Mouse (Mus musculus) ovary, postnatal 36 days (tissue): ENCODE data around the gene Gm20696.
A peak's percentile ranks its signal among the peaks of the same experiment; 100 is the strongest.

Source experiments
- DNase-seq: peaks from one replicate; pipeline ENCODE4 v3.0.0; 2022; ENCODE audit warnings: low spot score, mixed read lengths

Gm20696 gene

GRCm38 (mm10) chr6:99520676-99521037 is 145.9 kb downstream of the Gm20696 start:
- DNase-seq: no peak

DNA sequence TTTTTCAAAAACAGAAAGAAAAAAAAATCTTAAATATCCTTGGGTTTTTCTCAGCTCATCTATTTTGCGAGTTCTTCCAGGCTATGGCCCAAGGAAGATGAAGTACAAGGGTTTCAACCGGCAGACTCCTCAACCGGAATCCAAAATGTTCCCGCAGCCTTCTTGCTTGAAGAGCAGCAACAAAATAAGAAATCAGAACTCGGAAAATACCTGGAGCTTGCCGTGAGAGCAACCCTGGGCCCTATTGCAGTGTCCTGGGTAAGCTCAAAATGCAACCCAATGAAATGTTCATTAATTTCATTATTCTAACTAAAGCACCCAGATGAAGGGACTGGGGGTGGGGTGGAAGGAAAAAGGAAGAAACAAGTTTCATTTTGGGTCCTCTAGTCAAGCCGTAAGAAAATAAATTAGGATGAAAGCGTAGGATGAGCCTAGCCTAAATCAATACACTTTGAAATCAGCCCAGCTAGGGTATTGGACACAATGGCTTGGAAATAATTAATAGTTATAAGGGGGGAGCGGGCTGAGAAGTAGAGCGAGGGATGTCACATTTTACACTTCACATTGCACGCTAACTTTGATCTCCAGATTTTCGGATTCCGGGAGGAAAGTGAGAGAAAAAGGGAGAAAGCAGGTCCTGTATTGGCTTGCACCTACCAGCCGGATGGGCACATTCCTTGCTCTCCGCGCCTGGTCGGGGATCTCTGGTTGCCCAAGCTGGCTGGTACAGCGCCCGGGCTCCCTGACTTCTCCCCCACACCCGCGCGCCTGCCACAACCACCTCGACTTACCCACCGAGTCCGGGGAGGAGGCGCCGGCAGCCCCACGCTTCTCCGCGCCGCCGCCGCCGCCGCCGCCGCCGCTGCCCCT is 146.6 kb downstream of the Gm20696 start:
- DNase-seq: peak; percentile 59

DNA sequence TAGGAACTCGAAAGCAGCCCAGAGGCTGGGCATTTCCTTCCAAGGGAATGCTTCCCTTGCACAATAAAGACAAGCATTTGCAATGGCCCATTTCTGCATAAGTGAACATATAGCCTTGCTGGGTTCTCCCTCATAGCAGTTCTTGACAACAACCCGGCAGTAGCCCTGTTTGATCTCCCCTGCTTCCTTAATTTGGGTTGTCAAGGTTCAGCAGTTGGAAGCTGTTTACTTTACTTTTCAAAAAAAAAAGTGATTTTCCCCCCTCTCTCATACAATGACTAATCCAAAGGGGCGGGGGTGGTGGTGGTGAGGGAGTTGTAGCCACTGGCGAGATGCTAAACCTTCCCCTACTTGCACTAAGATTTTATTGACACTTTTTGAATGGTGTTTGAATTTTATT is 147.5 kb downstream of the Gm20696 start:
- DNase-seq: no peak

GRCm38 (mm10) chr6:99515667-99516199 is 150.9 kb downstream of the Gm20696 start:
- DNase-seq: no peak

- DNase-seq: no peak
Observed at GRCm38 (mm10) chr6:99511862-99512261, 154.7 kb downstream of the Gm20696 start.

DNA sequence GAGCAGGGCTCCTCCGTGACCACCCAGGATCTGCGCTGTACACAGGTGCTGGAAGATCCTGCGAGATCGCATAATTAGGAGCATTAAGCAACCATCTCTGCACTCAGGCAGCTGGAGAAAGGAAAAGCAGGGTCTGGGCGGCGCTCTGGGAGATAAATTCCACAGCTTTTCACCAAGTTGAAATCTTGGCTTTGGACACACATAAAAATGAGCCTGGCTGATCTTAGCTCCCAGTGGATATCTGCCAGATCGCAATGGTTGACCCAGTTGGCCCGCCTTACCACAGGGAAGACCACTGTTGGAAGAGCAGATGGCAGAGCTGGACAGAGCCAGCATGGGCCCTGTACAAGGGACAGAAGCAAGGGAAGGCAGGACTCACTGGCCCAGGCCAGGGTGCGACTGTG is 157.4 kb downstream of the Gm20696 start:
- no peak for DNase-seq

GRCm38 (mm10) chr6:99506816-99507215 is 159.8 kb downstream of the Gm20696 start:
- DNase-seq: no peak

DNA sequence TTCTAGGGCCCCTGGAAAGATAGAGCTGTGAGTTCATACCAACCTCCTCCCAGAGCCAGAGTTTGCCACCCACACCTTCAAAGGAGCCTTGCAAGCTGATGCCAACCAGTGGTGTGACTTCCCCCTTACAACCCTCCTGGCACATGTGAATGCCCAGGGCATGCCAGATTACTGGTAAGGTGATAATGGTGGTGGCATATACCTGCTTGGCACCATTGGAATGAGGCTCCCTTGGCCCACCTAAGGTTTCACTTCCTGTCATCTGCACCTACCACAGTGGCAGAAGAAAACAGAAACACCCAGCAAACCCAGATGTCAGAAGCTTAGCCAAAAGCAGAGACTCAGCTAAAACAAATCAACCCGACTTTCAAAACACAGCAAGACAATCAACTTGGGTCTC is 162.9 kb downstream of the Gm20696 start:
- DNase-seq: no peak

DNA sequence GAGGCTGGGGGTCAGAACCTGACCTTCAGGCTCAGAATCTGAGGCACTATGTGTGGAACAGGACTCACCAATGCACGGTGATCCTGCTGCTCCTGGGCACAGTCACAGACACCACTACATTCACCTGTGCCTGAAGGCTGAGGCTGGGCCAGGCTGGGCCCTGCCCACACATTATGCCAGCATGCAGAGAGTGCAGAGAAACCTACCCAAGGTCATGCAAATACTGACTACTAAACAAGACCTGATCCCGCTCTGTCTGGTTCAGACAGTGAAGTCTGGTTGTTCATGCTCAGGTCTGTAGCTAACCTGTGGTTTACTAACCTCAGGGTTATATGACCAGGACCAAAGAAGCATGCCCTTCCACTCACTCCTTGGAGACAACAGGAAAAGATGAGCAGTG is 163.9 kb downstream of the Gm20696 start:
- no peak for DNase-seq

GRCm38 (mm10) chr6:99502314-99502713 is 164.3 kb downstream of the Gm20696 start:
- no peak for DNase-seq

DNA sequence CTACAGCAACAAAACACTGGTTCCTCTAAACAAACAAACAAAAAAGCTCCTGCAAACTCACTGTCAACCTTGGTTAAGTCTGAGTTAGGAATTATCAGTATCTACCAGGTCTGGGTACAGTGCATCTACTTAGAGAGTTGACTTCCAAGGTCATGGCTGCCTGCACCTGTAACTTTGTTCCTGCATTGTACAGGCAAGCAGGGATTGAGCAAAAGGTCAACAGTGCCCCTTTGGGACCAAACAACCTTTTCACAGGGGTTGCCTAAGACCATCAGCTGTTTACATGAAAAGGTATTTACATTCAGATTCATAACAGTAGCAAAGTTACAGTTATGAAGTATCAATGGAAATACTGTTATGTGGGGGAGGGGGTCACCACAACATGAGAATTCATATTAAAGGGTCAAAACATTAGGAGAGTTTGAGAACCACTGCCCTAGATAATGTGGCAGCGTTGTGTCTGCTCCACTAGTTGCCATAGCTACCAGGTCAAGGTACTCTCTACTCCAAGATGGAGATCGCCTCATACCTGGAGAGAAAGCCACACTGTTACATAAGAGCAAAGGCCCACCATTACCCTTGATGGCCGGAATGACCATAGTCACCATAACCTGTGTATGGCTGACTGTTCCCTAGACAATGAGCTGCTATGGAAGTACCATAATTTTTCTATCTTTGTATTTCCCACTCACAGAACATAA is 165.9 kb downstream of the Gm20696 start:
- DNase-seq: no peak

DNA sequence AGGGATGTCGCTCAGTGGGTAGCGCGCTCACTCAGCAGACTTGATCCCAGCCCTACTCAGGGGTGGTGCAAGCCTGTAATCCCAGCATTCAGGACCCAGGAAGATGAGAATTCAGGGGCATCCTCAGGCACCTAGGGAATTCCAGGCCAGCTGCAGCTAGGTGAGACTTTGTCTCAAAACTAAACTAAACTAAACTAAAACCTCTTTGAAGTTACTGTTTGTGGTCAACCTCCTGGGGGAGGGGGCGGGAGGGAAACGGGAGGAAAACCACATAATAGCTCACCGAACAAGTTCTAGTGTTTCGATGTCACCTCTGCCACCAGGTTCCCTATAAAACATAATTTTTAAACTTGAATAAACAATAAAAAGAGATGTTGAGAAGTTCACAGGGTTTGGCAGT is 168.5 kb downstream of the Gm20696 start:
- DNase-seq: no peak

DNA sequence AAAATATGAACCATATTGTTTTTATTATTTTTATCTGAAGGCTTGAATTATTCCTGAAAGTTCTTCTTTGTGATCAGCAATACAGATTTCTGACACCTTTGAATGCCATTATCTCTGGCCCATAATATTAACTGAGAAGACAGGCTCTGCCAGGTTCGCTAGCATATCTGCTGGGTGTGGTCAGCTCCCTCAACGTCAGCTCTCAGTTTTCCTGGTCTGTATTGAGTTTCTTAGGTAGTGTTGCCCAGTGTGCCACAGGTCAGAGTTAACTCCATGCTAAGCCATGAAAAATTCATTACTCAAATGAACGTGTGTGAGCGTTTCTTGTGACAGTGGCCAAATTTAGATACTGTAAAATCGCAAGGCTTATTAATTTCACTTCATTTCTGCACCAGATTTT is 170.5 kb downstream of the Gm20696 start:
- no peak for DNase-seq

DNA sequence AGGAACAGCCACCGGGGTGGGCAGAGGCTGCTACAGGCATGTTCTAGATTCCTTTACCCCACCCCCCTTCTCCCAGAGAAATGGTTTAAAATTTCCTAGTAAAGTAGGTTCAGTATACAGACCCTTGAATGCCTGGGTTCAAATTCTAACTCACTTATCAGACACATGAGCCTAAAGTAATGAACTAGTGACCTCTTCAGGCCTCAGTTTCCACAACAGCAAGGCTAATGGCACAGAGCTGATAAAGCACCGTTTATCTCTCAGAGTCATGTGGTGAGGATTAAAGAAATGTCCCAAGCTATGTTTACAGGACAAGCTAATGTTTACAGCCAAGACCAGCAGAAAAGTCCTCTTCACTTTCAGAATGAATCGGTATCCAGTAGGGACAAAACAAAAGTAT is 173.7 kb downstream of the Gm20696 start:
- DNase-seq: no peak

GRCm38 (mm10) chr6:99491979-99492544 is 174.5 kb downstream of the Gm20696 start:
- DNase-seq: no peak

DNA sequence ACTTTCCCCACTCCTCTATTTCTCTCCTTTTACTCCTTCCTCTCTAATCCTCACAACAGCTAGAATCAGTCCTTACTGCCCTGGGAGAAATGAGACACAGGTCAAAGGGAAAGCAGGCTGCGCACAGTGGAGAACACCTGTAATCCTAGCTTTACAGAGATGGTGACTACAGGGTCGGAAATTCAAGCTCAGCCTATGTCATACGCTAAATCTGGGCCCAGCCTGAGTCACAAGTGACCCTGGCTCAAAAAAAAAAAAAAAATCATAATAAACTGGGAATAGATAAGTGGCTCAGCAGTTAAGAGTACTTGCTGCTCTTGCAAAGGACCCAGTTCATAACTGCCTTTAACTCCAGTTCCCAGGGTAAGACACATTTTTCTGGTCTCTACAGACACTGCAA is 175.5 kb downstream of the Gm20696 start:
- DNase-seq: no peak

- DNase-seq: no peak
Observed at GRCm38 (mm10) chr6:99489900-99490648, 176.5 kb downstream of the Gm20696 start.

GRCm38 (mm10) chr6:99489423-99489822 is 177.2 kb downstream of the Gm20696 start:
- no peak for DNase-seq

- DNase-seq: peak; percentile 20
Observed at GRCm38 (mm10) chr6:99485884-99486640, 180.5 kb downstream of the Gm20696 start.

GRCm38 (mm10) chr6:99485217-99485883 is 181.2 kb downstream of the Gm20696 start:
- peak; percentile 61 for DNase-seq

GRCm38 (mm10) chr6:99484884-99485216 is 181.7 kb downstream of the Gm20696 start:
- DNase-seq: no peak
